Mouse (Mus musculus) liver, adult 2 months (tissue): Measurements from ENCODE around the gene Tapbpl. TPM values are rescaled to one million over a fixed set of nuclear protein-coding genes. Genes with fewer than 3 reads are reported as not detected.
"Not testable (repeated sequence)": the region's sequence is repeated elsewhere in the genome, so short reads cannot be mapped to it uniquely, and the experiment has no call there.

Experiments
- DNase-seq: peaks from one replicate; pipeline ENCODE4 v3.0.0-alpha.2; 2011; ENCODE audit warnings: low read depth, low spot score; ENCODE audit errors: extremely low read depth
- H3K27ac ChIP-seq: fragments of 200-500 bp; replicated peaks from 2 replicates; pipeline ENCODE4 v1.5.1; 2012; ENCODE audit warnings: low read depth, mild to moderate bottlenecking, control low read depth, inconsistent platforms, low read length; ENCODE audit not compliant: insufficient read depth
- H3K27me3 ChIP-seq: fragments of 200-500 bp; 2 replicates; pipeline ENCODE4 v1.6.1; 2012; ENCODE audit warnings: mild to moderate bottlenecking, moderate library complexity, low read length, inconsistent platforms; ENCODE audit not compliant: control insufficient read depth, insufficient read depth
- H3K36me3 ChIP-seq: fragments of 200-500 bp; 2 replicates; pipeline ENCODE4 v1.6.1; 2012; ENCODE audit warnings: low read length, inconsistent platforms; ENCODE audit not compliant: control insufficient read depth, insufficient read depth
- H3K4me1 ChIP-seq: fragments of 200-500 bp; 2 replicates; pipeline ENCODE4 v1.6.1; 2011; ENCODE audit warnings: low read length; ENCODE audit not compliant: control insufficient read depth, insufficient read depth
- H3K4me3 ChIP-seq: fragments of 200-500 bp; 2 replicates; pipeline ENCODE4 v1.5.1; 2011; ENCODE audit warnings: low read depth, mild to moderate bottlenecking, control low read depth, low read length, moderate library complexity; ENCODE audit not compliant: insufficient read depth
- H3K79me2 ChIP-seq: fragments of 200-500 bp; 2 replicates; pipeline ENCODE4 v1.6.1; 2012; ENCODE audit warnings: inconsistent platforms, mild to moderate bottlenecking, low read length, moderate library complexity; ENCODE audit not compliant: control insufficient read depth, insufficient read depth
- H3K9ac ChIP-seq: fragments of 200-500 bp; 2 replicates; pipeline ENCODE4 v1.6.1; 2012; ENCODE audit warnings: low read depth, mild to moderate bottlenecking, control low read depth, inconsistent platforms, low read length
- CTCF ChIP-seq: fragments of 200-500 bp; IDR thresholded peaks from 2 replicates; pipeline ENCODE4 v1.5.1; 2011; ENCODE audit warnings: low read depth, low read length, control low read depth
- POLR2A ChIP-seq: fragments of 200-500 bp; IDR thresholded peaks from 2 replicates; pipeline ENCODE4 v1.6.1; 2011; ENCODE audit warnings: low read length, control low read depth; ENCODE audit not compliant: insufficient read depth; ENCODE audit errors: extremely low read depth
- WGBS: fragments of 180-500 bp; shearing (Covaris S2); methylation state at CpG from one replicate; pipeline ENCODE4 v1.1.7; 2018; 5-methylcytosine and 5-hydroxymethylcytosine counted together
- polyA plus RNA-seq: library from polyadenylated mRNA; depleted of rRNA; stranded (reverse); fragments of >200 nt; gene quantifications from 2 replicates; pipeline ENCODE4 v1.2.3, GENCODE M21; 2012
- total RNA-seq: library from RNA; depleted of rRNA; stranded (reverse); fragments of >200 nt; gene quantifications from 2 replicates; pipeline ENCODE4 v1.2.3, GENCODE M21; 2014

Tapbpl gene
- total and polyA plus RNA-seq, 2 experiments: 15.0 to 18.2 TPM

DNA sequence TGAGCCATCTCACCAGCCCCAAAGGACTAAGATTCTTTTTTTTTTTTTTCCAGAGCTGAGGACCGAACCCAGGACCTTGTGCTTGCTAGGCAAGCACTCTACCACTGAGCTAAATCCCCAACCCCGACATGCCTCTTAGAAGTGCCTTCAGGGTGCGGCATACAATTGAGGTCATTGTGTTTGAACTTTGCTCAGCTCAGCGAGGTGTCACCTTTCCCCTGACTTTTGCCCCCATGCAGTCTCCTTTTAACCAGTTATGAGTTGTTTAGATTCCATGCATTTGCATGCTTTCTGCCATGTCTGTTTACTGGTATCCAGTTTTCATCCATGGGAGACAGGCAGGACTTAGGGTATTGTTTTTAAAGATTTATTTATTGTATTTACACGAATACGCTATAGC lies 37.1 kb upstream of the Tapbpl start:
- Histone ChIP-seq H3K4me1 (peaks cover 2% of the 10 kb centered on the region; the same call in 1 of the 2 replicates), H3K27ac (no peak overlapping the region), H3K4me3 (no peak overlapping the region), H3K79me2 (no peaks in the 10 kb centered on the region), H3K27me3 (no peaks in the 10 kb centered on the region), H3K36me3 (no peaks in the 10 kb centered on the region), H3K9ac (no peak overlapping the region)
- 38% methylated on average over 6 of the region's 6 CpGs for WGBS
- TF ChIP-seq POLR2A (no peak), CTCF (no peak)
- DNase-seq: peak; percentile 51

DNA sequence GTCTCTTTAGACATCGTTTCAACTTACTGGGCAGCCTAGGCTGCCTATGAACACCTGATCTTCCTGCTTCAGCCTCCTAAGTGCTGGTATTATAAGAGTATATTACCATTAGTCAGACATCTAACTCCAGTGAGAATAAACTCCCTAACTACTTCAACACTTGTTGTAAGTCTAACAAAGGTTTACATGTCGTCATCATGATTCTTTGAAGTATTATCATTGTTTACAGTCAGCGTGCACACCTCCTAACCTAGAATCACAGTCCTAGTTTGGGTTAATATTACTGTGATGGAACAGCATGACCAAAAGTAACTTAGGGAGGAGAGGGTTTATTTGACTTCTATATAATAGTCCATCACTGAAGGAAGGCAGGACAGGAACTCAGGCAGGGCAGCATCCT lies 35.8 kb upstream of the Tapbpl start:
- H3K9ac ChIP-seq: no peak overlapping the region
- H3K4me3 ChIP-seq: no peak overlapping the region
- H3K27me3 ChIP-seq: no peaks in the 10 kb centered on the region
- no peak for TF ChIP-seq CTCF
- TF ChIP-seq POLR2A: no peak
- H3K79me2 ChIP-seq: no peaks in the 10 kb centered on the region
- WGBS: 75% methylated on average over 3 of the region's 3 CpGs
- peaks cover 2% of the 10 kb centered on the region; the same call in 1 of the 2 replicates for H3K4me1 ChIP-seq
- no peak overlapping the region for H3K27ac ChIP-seq
- no peaks in the 10 kb centered on the region for H3K36me3 ChIP-seq
- DNase-seq: no peak

DNA sequence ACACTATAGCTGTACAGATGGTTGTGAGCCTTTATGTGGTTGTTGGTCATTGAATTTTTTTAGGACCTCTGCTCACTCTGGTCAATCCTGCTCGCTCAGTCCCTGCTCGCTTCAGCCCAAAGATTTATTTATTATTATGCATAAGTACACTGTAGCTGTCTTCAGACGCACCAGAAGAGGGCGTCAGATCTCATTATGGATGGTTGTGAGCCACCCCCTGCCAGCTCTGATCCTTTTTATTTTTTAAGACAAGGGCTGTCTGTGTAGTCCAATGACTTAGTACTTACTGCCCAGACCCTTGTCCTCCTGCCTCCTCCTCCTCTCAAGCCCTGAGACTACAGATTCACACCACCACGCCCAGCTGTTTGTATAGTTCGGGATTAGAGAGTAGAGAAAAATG lies 34.9 kb upstream of the Tapbpl start:
- not testable (repeated sequence) for H3K36me3 ChIP-seq, H3K4me1 ChIP-seq, H3K4me3 ChIP-seq, H3K79me2 ChIP-seq, H3K27me3 ChIP-seq, DNase-seq, H3K9ac ChIP-seq, H3K27ac ChIP-seq
- WGBS: 80% methylated on average over 6 of the region's 6 CpGs

DNA sequence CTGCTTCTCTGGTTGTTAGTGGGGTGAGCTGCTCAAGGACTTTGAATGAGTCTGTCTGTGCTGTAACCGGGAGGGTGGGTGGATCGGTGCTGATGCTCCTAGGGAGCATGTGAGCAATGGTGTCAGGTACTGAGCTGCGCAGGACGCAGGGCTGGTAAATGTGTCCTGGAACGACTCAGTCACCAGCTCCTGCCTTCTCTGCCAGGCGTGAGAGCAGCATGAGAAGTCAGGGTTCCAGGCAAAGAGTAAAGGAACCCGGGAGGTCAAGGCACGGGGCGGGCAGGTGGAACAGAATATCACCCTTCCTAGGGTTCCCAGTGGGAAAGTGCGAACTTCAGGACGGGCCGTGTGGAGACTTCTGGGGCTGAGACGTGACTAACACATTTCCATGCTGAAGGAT lies 34.4 kb upstream of the Tapbpl start:
- Histone ChIP-seq H3K27me3 (no peaks in the 10 kb centered on the region), H3K4me3 (no peak overlapping the region), H3K36me3 (no peaks in the 10 kb centered on the region), H3K79me2 (no peaks in the 10 kb centered on the region), H3K27ac (no peak overlapping the region), H3K9ac (no peak overlapping the region), H3K4me1 (peaks cover 2% of the 10 kb centered on the region; the same call in 1 of the 2 replicates)
- no peak for DNase-seq
- WGBS: 85% methylated on average over 13 of the region's 13 CpGs
- TF ChIP-seq POLR2A (no peak), CTCF (no peak)

DNA sequence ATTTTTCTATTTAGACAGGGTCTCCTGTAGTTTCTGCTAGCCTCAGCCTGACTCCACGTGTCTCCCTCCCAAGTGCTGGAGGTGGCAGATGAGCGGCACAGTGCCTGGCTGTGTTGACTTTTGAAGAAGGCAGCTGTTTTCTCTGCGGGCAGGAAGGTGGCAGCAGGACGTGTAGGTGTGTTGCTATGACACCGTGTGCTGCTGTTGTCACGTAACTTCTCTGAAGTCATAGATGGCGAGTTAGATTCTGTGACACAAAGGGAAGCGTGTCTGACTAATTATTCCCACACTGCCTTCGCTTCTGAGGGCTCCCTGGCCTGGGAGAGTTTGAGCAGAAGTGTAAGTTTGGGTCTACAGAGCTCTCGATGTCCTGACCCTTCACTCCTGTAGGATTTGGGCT lies 33.6 kb upstream of the Tapbpl start:
- Histone ChIP-seq H3K9ac (no peak overlapping the region), H3K27ac (no peak overlapping the region), H3K79me2 (no peaks in the 10 kb centered on the region), H3K4me3 (no peak overlapping the region), H3K4me1 (peaks cover 2% of the 10 kb centered on the region; the same call in 1 of the 2 replicates), H3K27me3 (no peaks in the 10 kb centered on the region), H3K36me3 (no peaks in the 10 kb centered on the region)
- DNase-seq: no peak
- WGBS: 34% methylated on average over 10 of the region's 10 CpGs
- TF ChIP-seq CTCF: no peak
- no peak for TF ChIP-seq POLR2A

DNA sequence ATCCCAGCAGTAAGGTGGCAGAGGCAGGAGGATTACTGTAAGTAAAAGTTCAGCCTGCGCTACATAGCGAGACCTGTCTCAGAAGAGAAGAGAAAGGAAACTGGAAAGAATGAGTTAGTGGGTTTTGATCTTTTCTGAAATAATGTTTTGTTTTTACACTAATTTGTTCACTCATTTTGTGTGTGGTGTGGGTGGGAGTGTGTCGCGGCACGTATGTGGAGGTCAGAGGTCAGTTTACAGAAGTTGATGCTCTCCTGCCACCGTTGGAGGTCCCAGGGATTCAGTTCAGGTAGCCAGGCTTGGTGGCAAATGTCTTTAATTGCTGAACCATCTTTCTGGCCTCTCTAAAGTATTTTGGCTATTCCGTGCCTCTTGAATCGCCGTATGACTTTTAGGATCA lies 32.6 kb upstream of the Tapbpl start:
- H3K4me3 ChIP-seq: no peak overlapping the region
- no peaks in the 10 kb centered on the region for H3K27me3 ChIP-seq
- no peaks in the 10 kb centered on the region for H3K79me2 ChIP-seq
- H3K9ac ChIP-seq: no peak overlapping the region
- WGBS: 79% methylated on average over 9 of the region's 9 CpGs
- peaks cover 2% of the 10 kb centered on the region; the same call in 1 of the 2 replicates for H3K4me1 ChIP-seq
- no peak for DNase-seq
- TF ChIP-seq POLR2A (no peak), CTCF (no peak)
- H3K36me3 ChIP-seq: no peaks in the 10 kb centered on the region
- no peak overlapping the region for H3K27ac ChIP-seq
